In the genomic region with DNA sequence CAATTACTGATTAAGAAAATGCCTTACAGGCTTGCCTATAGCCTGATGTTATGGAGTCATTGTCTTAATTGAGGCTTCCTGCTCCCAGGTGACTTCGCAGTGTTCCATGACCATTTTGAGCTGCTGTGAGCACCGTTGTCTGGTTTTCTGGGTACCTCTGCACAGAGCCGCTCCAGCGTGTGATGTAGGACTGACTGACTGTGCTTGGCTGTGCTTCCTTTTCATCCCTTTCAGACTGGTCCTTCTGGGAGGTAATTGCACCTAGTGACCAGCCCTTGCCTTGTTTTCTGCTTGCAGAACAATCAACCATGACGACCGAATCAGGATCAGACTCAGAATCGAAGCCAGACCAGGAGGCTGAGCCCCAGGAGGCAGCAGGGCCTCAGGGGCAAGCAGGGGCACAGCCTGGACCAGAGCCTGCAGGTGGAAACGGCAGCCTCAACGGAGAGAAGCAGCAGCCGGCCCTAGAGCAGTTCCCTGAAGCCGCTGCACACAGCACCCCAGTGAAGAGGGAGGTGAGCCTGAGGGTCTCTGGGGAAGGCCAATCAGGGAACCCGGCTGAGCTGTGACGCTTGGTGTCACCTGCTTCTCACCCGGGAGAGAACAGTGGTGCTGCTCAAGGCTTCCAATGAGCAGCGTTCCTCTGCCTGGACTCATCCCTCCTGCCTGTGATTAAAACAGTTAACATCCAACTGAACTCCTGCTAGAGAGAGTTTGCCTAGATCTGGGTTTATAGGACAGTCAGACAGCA, we compare ENCODE assay signal across 14 mouse cellular contexts.
DNase-seq lines count a peak whose midpoint lies in the region; ATAC-seq and TF ChIP-seq lines count a peak whose summit lies in the region.
"Had no signal": no experiment of that assay in that cellular context is flagged by ENCODE, and none has a peak within 500 bp of the region (broad histone marks: within the 10 kb centered on the region; RNA-seq: fewer than 3 reads in every experiment).

No protein-coding gene starts in this region.

- no peaks in the 10 kb centered on the region for H3K4me1 ChIP-seq in embryonic facial prominence, embryonic 15.5 days
- H3K4me1 ChIP-seq in hindbrain, embryonic 12.5 days = peaks cover 16% of the 10 kb centered on the region
- H3K4me1 ChIP-seq in midbrain, embryonic 14.5 days (ENCODE audit: control insufficient read depth, insufficient read depth, low read length) = peaks cover 6% of the 10 kb centered on the region
- no peaks in the 10 kb centered on the region for H3K4me1 ChIP-seq in liver, postnatal 0 days (ENCODE audit: insufficient read depth)
- H3K4me1 ChIP-seq: limb, embryonic 13.5 days; megakaryocyte, embryonic 14.5 days had no signal

- H3K27me3 ChIP-seq in embryonic facial prominence, embryonic 15.5 days = no peaks in the 10 kb centered on the region
- H3K27me3 ChIP-seq in hindbrain, embryonic 12.5 days = no peaks in the 10 kb centered on the region
- no peaks in the 10 kb centered on the region for H3K27me3 ChIP-seq in midbrain, embryonic 14.5 days (ENCODE audit: control insufficient read depth, insufficient read depth, low read length)
- H3K27me3 ChIP-seq in liver, postnatal 0 days (ENCODE audit: insufficient read depth, low read length) = no peaks in the 10 kb centered on the region
- H3K27me3 ChIP-seq: intestine, embryonic 15.5 days; limb, embryonic 13.5 days; megakaryocyte, embryonic 14.5 days had no signal

- DNase-seq in brain, adult 2 months (ENCODE audit: low read depth, low spot score) = peak; percentile 45
- peak; percentile 49 for DNase-seq in midbrain, embryonic 14.5 days
- DNase-seq in layer of hippocampus, adult 2 months (ENCODE audit: low spot score in 2 of 2) = no peak
- DNase-seq in liver, postnatal 0 days = no peak
- DNase-seq in adrenal gland, postnatal 4 days (ENCODE audit: low spot score in 2 of 2) = no peak
- no peak for DNase-seq in heart, adult 9 months (ENCODE audit: low spot score in 2 of 2)
- DNase-seq: cerebellum, adult 2 months; embryo, embryonic 11 days; lung, adult 18-20 months had no signal

- no peak overlapping the region for H3K9ac ChIP-seq in embryonic facial prominence, embryonic 15.5 days
- H3K9ac ChIP-seq in hindbrain, embryonic 12.5 days = no peak overlapping the region
- H3K9ac ChIP-seq in midbrain, embryonic 14.5 days (replicated peaks; ENCODE audit: low read length) = 0 out of 2 replicates have a peak overlapping the region, but pooled peaks have one; percentile 9
- H3K9ac ChIP-seq in liver, postnatal 0 days (replicated peaks) = no peak overlapping the region
- H3K9ac ChIP-seq: intestine, embryonic 15.5 days; limb, embryonic 13.5 days had no signal

- WGBS in embryonic facial prominence, embryonic 15.5 days = 28% methylated on average over 15 of the region's 15 CpGs
- WGBS in hindbrain, embryonic 12.5 days = 38% methylated on average over 15 of the region's 15 CpGs
- WGBS in midbrain, embryonic 14.5 days = 19% methylated on average over 15 of the region's 15 CpGs
- 73% methylated on average over 15 of the region's 15 CpGs for WGBS in liver, postnatal 0 days (ENCODE audit: insufficient replicate concordance)

- H3K27ac ChIP-seq in embryonic facial prominence, embryonic 15.5 days (replicated peaks) = no peak overlapping the region
- 0 out of 2 replicates have a peak overlapping the region, but pooled peaks have one; percentile 2 for H3K27ac ChIP-seq in hindbrain, embryonic 12.5 days
- H3K27ac ChIP-seq in midbrain, embryonic 14.5 days (replicated peaks; ENCODE audit: low read depth, low read length) = no peak overlapping the region
- H3K27ac ChIP-seq in layer of hippocampus, adult 2 months = no peak overlapping the region
- no peak overlapping the region for H3K27ac ChIP-seq in liver, postnatal 0 days (ENCODE audit: low read depth)
- H3K27ac ChIP-seq: intestine, embryonic 15.5 days; limb, embryonic 13.5 days had no signal

- H3K4me3 ChIP-seq in embryonic facial prominence, embryonic 15.5 days (replicated peaks) = no peak overlapping the region
- H3K4me3 ChIP-seq in hindbrain, embryonic 12.5 days = no peak overlapping the region
- no peak overlapping the region for H3K4me3 ChIP-seq in midbrain, embryonic 14.5 days (replicated peaks; ENCODE audit: low read depth, low read length)
- H3K4me3 ChIP-seq in layer of hippocampus, adult 2 months = no peak overlapping the region
- H3K4me3 ChIP-seq in liver, postnatal 0 days (ENCODE audit: low read depth, low read length) = no peak overlapping the region
- H3K4me3 ChIP-seq: intestine, embryonic 15.5 days; limb, embryonic 13.5 days; megakaryocyte, embryonic 14.5 days had no signal

- no peak overlapping the region for H3K4me2 ChIP-seq in embryonic facial prominence, embryonic 15.5 days (replicated peaks)
- H3K4me2 ChIP-seq in hindbrain, embryonic 12.5 days (replicated peaks) = no peak overlapping the region
- peak overlapping the region; percentile 17; the same call in 1 of the 2 replicates for H3K4me2 ChIP-seq in midbrain, embryonic 14.5 days (ENCODE audit: low read length)
- H3K4me2 ChIP-seq in liver, postnatal 0 days (ENCODE audit: low read depth, low read length) = no peak overlapping the region
- H3K4me2 ChIP-seq: intestine, embryonic 15.5 days; limb, embryonic 13.5 days had no signal

- peak; percentile 67; the same call in 1 of the 2 replicates for ATAC-seq in embryonic facial prominence, embryonic 15.5 days (ENCODE audit: insufficient number of reproducible peaks, low FRiP score, low TSS enrichment, low read depth)
- peak; percentile 74 for ATAC-seq in hindbrain, embryonic 12.5 days (ENCODE audit: low FRiP score)
- peak; percentile 40; the same call in 1 of the 2 replicates for ATAC-seq in midbrain, embryonic 14.5 days (ENCODE audit: low FRiP score, low TSS enrichment)
- ATAC-seq in liver, postnatal 0 days = no peak
- ATAC-seq: intestine, embryonic 15.5 days had no signal

- peaks cover 32% of the 10 kb centered on the region for H3K36me3 ChIP-seq in embryonic facial prominence, embryonic 15.5 days
- H3K36me3 ChIP-seq in hindbrain, embryonic 12.5 days = no peaks in the 10 kb centered on the region
- no peaks in the 10 kb centered on the region for H3K36me3 ChIP-seq in midbrain, embryonic 14.5 days (ENCODE audit: control insufficient read depth, insufficient read depth, low read length)
- H3K36me3 ChIP-seq in liver, postnatal 0 days (replicated peaks; ENCODE audit: insufficient read depth, low read length) = no peaks in the 10 kb centered on the region
- H3K36me3 ChIP-seq: intestine, embryonic 15.5 days had no signal

- H3K9me3 ChIP-seq in embryonic facial prominence, embryonic 15.5 days (replicated peaks) = no peaks in the 10 kb centered on the region
- H3K9me3 ChIP-seq in hindbrain, embryonic 12.5 days (replicated peaks) = no peaks in the 10 kb centered on the region
- no peaks in the 10 kb centered on the region for H3K9me3 ChIP-seq in midbrain, embryonic 14.5 days (ENCODE audit: control insufficient read depth, low read length)
- 0 out of 2 replicates have a peak, but pooled peaks cover 3% of the 10 kb centered on the region for H3K9me3 ChIP-seq in liver, postnatal 0 days (ENCODE audit: low read length)
- H3K9me3 ChIP-seq: intestine, embryonic 15.5 days had no signal

- no peak for TF ChIP-seq EP300 in liver, postnatal 0 days (IDR thresholded peaks at IDR 0.05; ENCODE audit: low read depth)

- no peak for TF ChIP-seq CTCF in layer of hippocampus, adult 2 months (conservative IDR thresholded peaks at IDR 0.05)
- no peak for TF ChIP-seq CTCF in liver, postnatal 0 days (IDR thresholded peaks at IDR 0.05; ENCODE audit: low read depth)

Comparison
In these comparisons a context has a peak if more than half of its experiments do, and no peak if none do; other contexts are left out.
1. DNase-seq: peak in brain, adult 2 months (single experiment) and midbrain, embryonic 14.5 days (single experiment); none in layer of hippocampus, adult 2 months (0 of 2), liver, postnatal 0 days (single experiment), adrenal gland, postnatal 4 days (0 of 2) and heart, adult 9 months (0 of 2).